33 mouse cellular contexts compared by ENCODE assay signal in the genomic region with DNA sequence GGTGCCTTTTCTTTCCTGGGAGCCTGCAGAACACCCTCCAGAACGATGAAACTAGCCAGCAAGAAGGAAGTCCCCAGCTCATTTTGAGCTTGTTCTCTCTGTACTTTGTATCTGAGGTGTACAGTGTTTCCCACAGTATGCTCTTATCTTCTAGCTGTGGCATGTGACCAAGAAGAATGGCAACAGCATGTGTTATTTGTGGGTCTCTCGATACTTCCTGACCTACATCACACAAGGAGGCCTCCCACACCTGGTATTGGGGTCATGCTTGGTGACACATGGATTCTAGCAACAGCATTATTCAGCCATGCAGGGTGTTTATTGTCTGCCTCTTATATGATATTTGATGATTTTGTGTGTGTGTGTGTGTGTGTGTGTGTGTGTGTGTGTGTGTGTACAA.
DNase-seq lines count a peak whose midpoint lies in the region; ATAC-seq and TF ChIP-seq lines count a peak whose summit lies in the region.
"Had no signal": no experiment of that assay in that cellular context is flagged by ENCODE, and none has a peak within 500 bp of the region (broad histone marks: within the 10 kb centered on the region; RNA-seq: fewer than 3 reads in every experiment).

No protein-coding gene starts in this region.

- TF ChIP-seq CTCF in CH12.LX (conservative IDR thresholded peaks at IDR 0.05 in 1 of 2, IDR thresholded peaks at IDR 0.05 in 1 of 2; ENCODE audit: low read depth in 2 of 2, low read length in 2 of 2), result no peak

- in situ Hi-C loops in CH12.LX (cut with MboI; ENCODE audit: low pct_ligation_motif_present, low pct_unique_long_range_greater_than_20kb, low sequenced_read_pairs), result no loop called here

- H3K9ac ChIP-seq in CH12.LX (ENCODE audit: insufficient read depth, low read depth), result no peak overlapping the region
- no peak overlapping the region for H3K9ac ChIP-seq in midbrain, embryonic 16.5 days (ENCODE audit: low read depth, low read length)
- H3K9ac ChIP-seq: embryonic facial prominence, embryonic 12.5 days; heart, embryonic 13.5 days; kidney, embryonic 15.5 days; liver, embryonic 14.5 days; midbrain, embryonic 15.5 days had no signal

- no peak overlapping the region for H3K4me3 ChIP-seq in CH12.LX (replicated peaks in 1 of 3; ENCODE audit: low read depth in 2 of 3, low read length in 2 of 3, poor library complexity in 1 of 3)
- H3K4me3 ChIP-seq in midbrain, embryonic 16.5 days (ENCODE audit: low read depth, low read length), result no peak overlapping the region
- H3K4me3 ChIP-seq: embryonic facial prominence, embryonic 12.5 days; heart, embryonic 13.5 days; kidney, embryonic 15.5 days; layer of hippocampus, adult 2 months; midbrain, embryonic 10.5 days; midbrain, embryonic 15.5 days had no signal

- no peaks in the 10 kb centered on the region for H3K36me3 ChIP-seq in CH12.LX (replicated peaks in 1 of 2; ENCODE audit: control insufficient read depth in 1 of 2, insufficient read depth in 1 of 2, low read length in 1 of 2)
- no peaks in the 10 kb centered on the region for H3K36me3 ChIP-seq in midbrain, embryonic 16.5 days (ENCODE audit: control insufficient read depth, insufficient read depth, low read length)
- H3K36me3 ChIP-seq: embryonic facial prominence, embryonic 12.5 days; heart, embryonic 13.5 days; kidney, embryonic 15.5 days; midbrain, embryonic 10.5 days; midbrain, embryonic 15.5 days had no signal

- H3K4me1 ChIP-seq in CH12.LX (ENCODE audit: control insufficient read depth in 1 of 2, insufficient read depth in 2 of 2), result peaks cover 0 to 4% of the 10 kb centered on the region in 2 experiments; a peak in 1 of 4 replicates
- no peaks in the 10 kb centered on the region for H3K4me1 ChIP-seq in midbrain, embryonic 16.5 days (ENCODE audit: control insufficient read depth, insufficient read depth, low read length)
- H3K4me1 ChIP-seq: embryonic facial prominence, embryonic 12.5 days; kidney, embryonic 15.5 days; midbrain, embryonic 10.5 days; midbrain, embryonic 15.5 days had no signal

- DNase-seq in CH12.LX (ENCODE audit: extremely low read depth), result peak; percentile 9
- DNase-seq in thymus, postnatal 0 days (ENCODE audit: low spot score), result peak; percentile 86
- peak; percentile 49 for DNase-seq in thymus, postnatal 4 days
- DNase-seq in gastrocnemius, adult 18-20 months (ENCODE audit: low spot score), result no peak
- DNase-seq in gastrocnemius, postnatal 36 days, result no peak
- DNase-seq: adrenal gland, postnatal 14 days; B cell, adult 2 months; cerebellum, adult 11 months; cerebellum, adult 9-10 months; cerebellum, postnatal 36 days; embryo, embryonic 11 days; gastrocnemius, postnatal 14 days; heart, adult 18-20 months; heart, postnatal 14 days; kidney, adult 18-20 months; kidney, postnatal 36 days; left cerebral cortex, postnatal 4 days; lung, adult 2 months; lung, postnatal 10 days; spleen, adult 18-20 months had no signal

- no peaks in the 10 kb centered on the region for H3K27me3 ChIP-seq in CH12.LX (replicated peaks)
- no peaks in the 10 kb centered on the region for H3K27me3 ChIP-seq in midbrain, embryonic 16.5 days (ENCODE audit: control insufficient read depth, insufficient read depth, low read depth, low read length)
- H3K27me3 ChIP-seq: embryonic facial prominence, embryonic 12.5 days; heart, embryonic 13.5 days; kidney, embryonic 15.5 days; midbrain, embryonic 15.5 days had no signal

- dilution Hi-C loops in CH12.LX (cut with MboI; ENCODE audit: extremely low pct_ligation_motif_present, extremely low pct_unique_long_range_greater_than_20kb, low sequenced_read_pairs), result no loop called here

- no peak overlapping the region for H3K27ac ChIP-seq in CH12.LX (ENCODE audit: insufficient read depth, low read depth)
- no peak overlapping the region for H3K27ac ChIP-seq in midbrain, embryonic 16.5 days (ENCODE audit: low read length)
- H3K27ac ChIP-seq: embryonic facial prominence, embryonic 12.5 days; heart, embryonic 13.5 days; kidney, embryonic 15.5 days; layer of hippocampus, adult 2 months; liver, embryonic 14.5 days; macrophage; midbrain, embryonic 10.5 days; midbrain, embryonic 15.5 days; stomach, postnatal 0 days had no signal

- no peak overlapping the region for H3K4me2 ChIP-seq in CH12.LX (ENCODE audit: insufficient read depth, low read depth, poor library complexity, severe bottlenecking)
- H3K4me2 ChIP-seq in midbrain, embryonic 16.5 days (ENCODE audit: low read length), result no peak overlapping the region
- H3K4me2 ChIP-seq: embryonic facial prominence, embryonic 12.5 days; heart, embryonic 13.5 days; kidney, embryonic 15.5 days; midbrain, embryonic 15.5 days had no signal

- TF ChIP-seq POLR2A in CH12.LX (IDR thresholded peaks at IDR 0.05; ENCODE audit: low read depth, low read length), result no peak

- H3K9me3 ChIP-seq in CH12.LX (replicated peaks; ENCODE audit: low read length), result no peaks in the 10 kb centered on the region
- H3K9me3 ChIP-seq in midbrain, embryonic 16.5 days (replicated peaks; ENCODE audit: control insufficient read depth, low read length, poor library complexity, severe bottlenecking), result no peaks in the 10 kb centered on the region
- H3K9me3 ChIP-seq: embryonic facial prominence, embryonic 12.5 days; heart, embryonic 13.5 days; kidney, embryonic 15.5 days; midbrain, embryonic 10.5 days; midbrain, embryonic 15.5 days had no signal

- H3K79me2 ChIP-seq in CH12.LX (replicated peaks; ENCODE audit: control insufficient read depth, extremely low read depth, insufficient read depth, poor library complexity, severe bottlenecking), result no peaks in the 10 kb centered on the region

- WGBS in midbrain, embryonic 16.5 days, result 75% methylated on average over 2 of the region's 2 CpGs

- intact Hi-C loops in gastrocnemius, postnatal 36 days (cut with DNase I), result no loop called here

- ATAC-seq in common myeloid progenitor, adult 5-6 weeks (replicated peaks; ENCODE audit: low read depth, poor library complexity, severe bottlenecking), result 0 out of 2 replicates have a peak, but pooled peaks have one; percentile 26
- ATAC-seq in midbrain, embryonic 16.5 days, result no peak
- ATAC-seq: forebrain, embryonic 16.5 days; hindbrain, embryonic 16.5 days; midbrain, embryonic 15.5 days had no signal

- no peak for TF ChIP-seq RAD21 in CH12.LX (IDR thresholded peaks at IDR 0.05; ENCODE audit: low read depth, low read length)

- no peak for TF ChIP-seq EP300 in CH12.LX (IDR thresholded peaks at IDR 0.05; ENCODE audit: low read length)

TF ChIP-seq in CH12.LX, 34 proteins besides CTCF, POLR2A, EP300 and RAD21:
- TF ChIP-seq ZMIZ1 (IDR thresholded peaks at IDR 0.05; ENCODE audit: low read depth, low read length), result no peak
- TF ChIP-seq E2F4 (IDR thresholded peaks at IDR 0.05; ENCODE audit: insufficient replicate concordance, low read depth, low read length), result no peak
- TF ChIP-seq HCFC1 (IDR thresholded peaks at IDR 0.05; ENCODE audit: low read depth, low read length), result no peak
- no peak for TF ChIP-seq USF2 (conservative IDR thresholded peaks at IDR 0.05; ENCODE audit: low read depth, low read length)
- TF ChIP-seq JUN (IDR thresholded peaks at IDR 0.05; ENCODE audit: insufficient read depth, low read depth, low read length), result no peak
- no peak for TF ChIP-seq BHLHE40 (IDR thresholded peaks at IDR 0.05; ENCODE audit: low read depth, low read length)

Comparison
In these comparisons a context has a peak if more than half of its experiments do, and no peak if none do; other contexts are left out.
1. DNase-seq: peak in CH12.LX (single experiment), thymus, postnatal 0 days (single experiment) and thymus, postnatal 4 days (single experiment); none in gastrocnemius, adult 18-20 months (single experiment) and gastrocnemius, postnatal 36 days (0 of 2).